Mouse (Mus musculus) lung, adult 10 weeks (tissue): Measurements from ENCODE around the gene Ndufa13. TPM values are rescaled to one million over a fixed set of nuclear protein-coding genes. Genes with fewer than 3 reads are reported as not detected.

Experiments used
- polyA plus RNA-seq: library from polyadenylated mRNA; stranded (reverse); fragments of 350-450 nt; fragmentation: Illumina TruSeq; extraction: RNeasy Lipid Tissue Mini Kit (QIAGEN cat#74804); gene quantifications from one replicate; pipeline ENCODE4 v1.2.3, GENCODE M21; 2014; ENCODE audit warnings: low read depth, low replicate concordance; ENCODE audit not compliant: insufficient read depth

Gene Ndufa13
- 137 TPM for polyA plus RNA-seq

DNA sequence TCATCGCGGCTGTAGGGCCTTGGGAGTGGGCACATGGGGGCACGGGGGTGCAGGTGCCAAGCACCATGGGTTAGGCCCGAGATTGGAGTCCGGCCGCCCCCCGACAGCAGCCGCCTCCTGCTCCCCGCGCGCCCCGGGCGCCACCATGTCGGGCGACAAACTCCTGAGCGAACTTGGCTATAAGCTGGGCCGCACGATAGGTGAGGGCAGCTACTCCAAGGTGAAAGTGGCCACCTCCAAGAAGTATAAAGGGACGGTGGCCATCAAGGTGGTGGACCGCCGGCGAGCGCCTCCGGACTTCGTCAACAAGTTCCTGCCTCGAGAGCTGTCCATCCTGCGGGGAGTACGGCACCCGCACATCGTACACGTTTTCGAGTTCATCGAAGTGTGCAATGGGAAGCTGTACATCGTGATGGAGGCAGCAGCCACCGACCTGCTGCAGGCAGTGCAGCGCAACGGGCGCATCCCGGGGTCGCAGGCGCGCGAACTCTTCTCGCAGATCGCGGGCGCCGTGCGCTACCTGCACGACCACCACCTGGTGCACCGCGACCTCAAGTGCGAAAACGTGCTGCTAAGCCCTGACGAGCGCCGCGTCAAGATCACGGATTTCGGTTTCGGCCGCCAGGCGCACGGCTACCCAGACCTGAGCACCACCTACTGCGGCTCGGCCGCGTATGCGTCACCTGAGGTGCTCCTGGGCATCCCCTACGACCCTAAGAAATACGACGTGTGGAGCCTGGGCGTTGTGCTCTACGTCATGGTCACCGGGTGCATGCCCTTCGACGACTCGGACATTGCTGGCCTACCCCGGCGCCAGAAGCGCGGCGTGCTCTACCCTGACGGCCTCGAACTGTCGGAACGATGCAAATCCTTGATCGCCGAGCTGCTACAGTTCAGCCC, at the start of gene Ndufa13, which contains the start of the genes Tssk6 and Yjefn3:
Gene Ndufa13 (minus strand): TSS at position 396 of the 900 bp plus-strand sequence.
Gene Tssk6 (plus strand): TSS at position 22 of the 900 bp plus-strand sequence.
Gene Yjefn3 (minus strand): TSS at position 550 of the 900 bp plus-strand sequence.

DNA sequence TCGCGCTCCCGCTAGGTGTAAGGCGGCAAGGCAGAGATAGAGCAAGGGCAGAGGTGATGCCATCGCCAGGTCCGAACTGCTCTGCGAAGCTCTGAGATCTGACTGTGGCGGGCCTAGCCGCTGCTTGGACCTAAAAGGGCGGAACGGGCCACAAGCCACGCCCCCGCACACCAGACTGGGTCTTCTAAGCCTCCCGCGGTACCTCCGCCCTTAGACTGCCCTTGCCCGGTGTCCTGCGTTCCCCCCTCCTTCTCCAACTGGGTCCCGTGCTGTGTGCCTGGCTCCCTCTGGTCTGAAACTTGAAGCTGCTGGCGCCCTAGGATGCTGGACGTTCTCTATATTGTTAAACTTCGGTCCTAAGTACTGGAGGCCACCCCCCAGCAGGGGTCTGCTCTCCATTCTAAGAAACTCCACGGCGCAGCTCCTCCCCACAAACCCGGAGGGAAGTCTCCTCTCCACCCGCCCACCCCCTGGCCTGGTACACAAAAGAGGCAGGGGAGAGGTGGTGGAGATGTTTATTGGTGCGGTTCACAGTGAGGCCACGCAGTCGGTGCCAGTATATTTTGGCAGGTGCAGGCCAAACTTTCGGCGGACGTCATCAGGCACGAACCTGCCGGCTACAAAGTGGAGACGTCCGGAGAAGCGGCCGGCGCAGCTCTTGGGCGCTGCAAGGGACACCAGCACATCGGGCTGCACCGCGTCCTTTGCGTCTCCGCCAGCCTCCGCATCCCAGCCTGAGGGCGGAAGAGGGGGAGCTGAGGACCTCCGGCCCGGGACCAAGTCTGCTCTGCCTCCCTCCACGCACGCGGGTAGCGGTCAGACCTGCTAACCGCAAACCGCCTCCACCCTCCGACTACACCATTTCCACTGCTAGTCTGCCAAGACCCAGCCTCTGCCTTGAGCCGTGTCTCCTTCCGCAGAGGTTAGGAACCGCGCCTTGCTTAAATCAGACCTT, 14.8 kb downstream of the Ndufa13 start, which contains the start of gene Cilp2:
Gene Cilp2 (minus strand): TSS at position 399 of the 955 bp plus-strand sequence.

Other genes starting within 250 kb of the Ndufa13 start
- gene Zfp964, start 248.1 kb downstream of the Ndufa13 start, polyA plus RNA-seq: 1.1 TPM
- 14.2 TPM for gene Zfp869, start 191.8 kb downstream of the Ndufa13 start, polyA plus RNA-seq
- 4.0 TPM for gene Zfp963, start 152.6 kb downstream of the Ndufa13 start, polyA plus RNA-seq
- not detected for gene Gm20422, start 127.7 kb downstream of the Ndufa13 start, polyA plus RNA-seq
- 13.8 TPM for gene Atp13a1, start 111.4 kb downstream of the Ndufa13 start, polyA plus RNA-seq
- gene Zfp866, start 111.4 kb downstream of the Ndufa13 start, polyA plus RNA-seq: 11.1 TPM
- gene Gmip, start 93.9 kb downstream of the Ndufa13 start, polyA plus RNA-seq: 12.9 TPM
- gene Lpar2, start 80.1 kb downstream of the Ndufa13 start, polyA plus RNA-seq: 1.1 TPM
- 2.6 TPM for gene Pbx4, start 70.1 kb downstream of the Ndufa13 start, polyA plus RNA-seq
- 0.38 TPM for gene Cilp2, start 14.9 kb downstream of the Ndufa13 start, polyA plus RNA-seq
- 0.35 TPM for gene Tssk6, start 374 bp downstream of the Ndufa13 start, polyA plus RNA-seq
- 2.1 TPM for gene Yjefn3, start 154 bp upstream of the Ndufa13 start, polyA plus RNA-seq
- 24.1 TPM for gene Gatad2a, start 93.8 kb upstream of the Ndufa13 start, polyA plus RNA-seq
- 17.0 TPM for gene Mau2, start 140.2 kb upstream of the Ndufa13 start, polyA plus RNA-seq
- gene Sugp1, start 140.3 kb upstream of the Ndufa13 start, polyA plus RNA-seq: 13.9 TPM
- 1.8 TPM for gene Tm6sf2, start 170.4 kb upstream of the Ndufa13 start, polyA plus RNA-seq
- gene Hapln4, start 180.9 kb upstream of the Ndufa13 start, polyA plus RNA-seq: not detected
- not detected for gene Ncan, start 218.3 kb upstream of the Ndufa13 start, polyA plus RNA-seq
- 20.7 TPM for gene Nr2c2ap, start 228.8 kb upstream of the Ndufa13 start, polyA plus RNA-seq
- gene Rfxank, start 236.6 kb upstream of the Ndufa13 start, polyA plus RNA-seq: 15.4 TPM
- 30.0 TPM for gene Borcs8, start 236.9 kb upstream of the Ndufa13 start, polyA plus RNA-seq
- gene Mef2b, start 237.2 kb upstream of the Ndufa13 start, polyA plus RNA-seq: 0.18 TPM